Mouse (Mus musculus) ovary, postnatal 36 days (tissue): ENCODE measurements around the gene Sag.

Experiments
- DNase-seq: peaks from one replicate; pipeline ENCODE4 v3.0.0; 2022; ENCODE audit warnings: low spot score, mixed read lengths

The Sag gene

DNA sequence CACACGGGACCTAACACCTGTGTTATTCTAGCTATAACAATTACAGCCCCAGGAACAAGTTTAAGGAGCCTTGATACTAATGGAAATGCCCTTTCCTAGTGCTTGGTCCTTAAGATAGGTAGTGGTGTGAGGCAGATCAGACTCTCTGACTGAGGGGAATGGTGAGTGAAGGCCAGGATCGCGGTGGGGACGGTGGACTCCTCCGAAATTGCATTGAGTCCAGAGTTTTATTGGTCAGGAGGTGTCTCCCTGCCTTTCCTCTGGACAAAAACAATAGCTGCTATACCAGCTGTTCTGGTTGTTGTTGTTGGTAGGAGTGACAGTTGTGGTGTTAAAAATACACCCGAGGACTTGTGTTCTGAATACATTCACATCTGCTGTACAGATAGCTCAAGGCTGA is 50.9 kb downstream of the Sag start:
- DNase-seq, result no peak

DNA sequence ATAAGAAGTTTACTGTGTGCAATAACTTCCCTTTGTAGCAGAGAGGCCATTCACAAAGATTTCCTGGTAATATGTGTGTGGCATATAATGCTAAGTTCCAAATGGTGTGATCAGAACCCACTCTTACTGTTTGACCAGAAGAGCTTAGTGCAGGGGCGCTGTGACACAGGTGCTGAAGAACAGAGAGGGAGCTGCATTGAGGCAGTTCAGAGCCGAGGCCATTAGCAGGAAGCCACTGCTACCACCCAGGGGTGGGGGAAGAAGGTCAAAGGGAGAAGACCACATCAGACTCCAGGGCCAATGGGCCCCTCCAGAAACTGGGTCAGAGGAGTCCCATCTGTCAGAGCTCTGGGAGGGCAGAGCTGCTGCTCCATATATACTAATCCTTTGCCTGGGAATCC is 51.4 kb downstream of the Sag start:
- DNase-seq, result no peak

DNA sequence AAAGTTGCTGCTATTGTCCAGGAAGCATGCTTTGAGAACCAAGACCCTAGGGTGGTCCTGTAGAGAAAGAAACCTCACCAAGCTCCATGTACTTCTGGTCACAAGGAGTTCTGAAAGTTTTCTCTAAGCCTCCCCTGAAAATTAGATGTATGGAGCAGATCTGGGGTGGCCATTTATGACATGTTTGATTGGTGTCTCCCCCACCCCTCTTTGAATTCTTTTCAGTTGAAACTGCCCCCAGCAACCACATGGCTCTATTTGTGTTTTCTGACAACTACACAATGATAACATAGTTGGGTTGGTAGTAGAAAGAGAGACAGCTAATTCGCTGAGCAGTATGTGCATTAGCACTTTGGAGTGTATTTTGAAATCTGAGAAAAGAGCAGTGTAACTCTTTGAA is 52.0 kb downstream of the Sag start:
- DNase-seq, result no peak

DNA sequence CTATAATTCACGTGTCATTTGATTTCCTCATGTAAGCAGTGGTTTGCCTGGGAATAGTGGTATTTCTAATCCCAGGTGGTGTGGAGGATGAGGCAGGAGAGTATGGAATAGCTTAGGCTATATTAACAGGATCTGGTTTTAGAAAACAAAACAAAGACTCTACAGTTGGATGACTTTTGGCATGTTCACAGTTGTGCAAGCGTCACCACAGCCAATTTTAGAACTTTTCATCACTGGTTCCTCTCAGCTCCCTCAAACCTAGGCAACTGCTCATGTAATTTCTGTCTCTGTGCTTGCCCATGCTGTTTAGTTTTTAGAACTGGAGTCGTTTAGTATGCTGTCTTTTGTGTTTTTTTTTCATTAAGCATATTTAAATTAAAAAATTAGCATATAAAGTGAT is 53.3 kb downstream of the Sag start:
- no peak for DNase-seq

DNA sequence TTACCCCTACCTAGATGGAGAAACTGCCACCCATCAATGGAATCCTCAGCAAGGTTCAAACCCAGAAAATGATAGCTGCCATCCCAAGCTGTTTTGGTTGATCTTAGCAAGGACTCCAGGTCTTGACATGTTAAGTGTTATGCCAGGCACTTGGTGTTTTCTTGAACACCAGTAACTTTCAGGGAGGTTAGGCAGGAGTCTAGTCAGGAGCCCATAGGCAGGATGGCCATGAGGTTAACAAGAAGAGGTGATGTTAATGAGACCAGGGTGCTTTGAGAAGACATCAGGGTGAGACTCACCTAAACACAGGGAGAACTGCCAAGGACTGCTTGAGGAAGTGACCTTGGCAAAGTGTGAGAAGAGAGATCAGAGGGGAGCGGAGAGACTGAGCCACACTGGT is 54.6 kb downstream of the Sag start:
- no peak for DNase-seq

DNA sequence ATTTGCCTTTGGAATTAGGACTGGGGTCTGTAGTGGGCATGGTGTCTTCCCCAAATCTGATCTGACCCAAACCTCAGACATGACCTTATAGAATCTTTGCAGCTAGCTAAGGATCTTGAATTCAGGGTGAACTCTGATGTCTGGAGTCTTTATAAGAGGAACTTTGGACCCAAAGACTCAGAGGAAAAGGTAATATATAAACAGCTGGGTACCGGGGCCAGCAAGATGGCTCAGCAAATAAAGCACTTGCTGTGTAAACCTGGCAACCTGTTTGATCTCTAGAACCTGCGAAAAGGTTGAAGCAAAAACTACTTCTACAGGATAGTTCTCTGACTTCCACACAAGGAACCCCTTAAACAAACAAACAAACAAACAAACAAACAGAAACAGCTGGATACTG is 55.0 kb downstream of the Sag start:
- no peak for DNase-seq

DNA sequence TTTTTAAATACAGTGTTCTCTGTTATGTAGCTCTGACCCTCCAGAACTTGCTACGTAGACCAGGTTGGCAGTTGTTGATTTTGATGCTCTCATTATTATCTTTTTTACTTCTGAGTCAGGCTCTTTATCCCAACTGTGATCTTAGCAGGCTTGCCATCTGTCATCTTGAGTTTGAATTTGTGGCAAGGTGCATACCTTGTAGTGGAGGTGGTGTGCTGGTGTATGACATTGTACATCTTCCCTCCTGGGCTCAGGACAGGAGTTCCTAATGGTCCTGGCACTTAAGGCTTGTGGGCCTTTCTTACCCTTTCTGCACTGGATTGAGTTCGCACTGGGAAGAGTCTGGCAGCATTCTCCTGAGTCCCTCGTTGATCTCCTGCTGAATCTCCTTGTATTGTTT is 60.1 kb downstream of the Sag start:
- DNase-seq, result no peak

DNA sequence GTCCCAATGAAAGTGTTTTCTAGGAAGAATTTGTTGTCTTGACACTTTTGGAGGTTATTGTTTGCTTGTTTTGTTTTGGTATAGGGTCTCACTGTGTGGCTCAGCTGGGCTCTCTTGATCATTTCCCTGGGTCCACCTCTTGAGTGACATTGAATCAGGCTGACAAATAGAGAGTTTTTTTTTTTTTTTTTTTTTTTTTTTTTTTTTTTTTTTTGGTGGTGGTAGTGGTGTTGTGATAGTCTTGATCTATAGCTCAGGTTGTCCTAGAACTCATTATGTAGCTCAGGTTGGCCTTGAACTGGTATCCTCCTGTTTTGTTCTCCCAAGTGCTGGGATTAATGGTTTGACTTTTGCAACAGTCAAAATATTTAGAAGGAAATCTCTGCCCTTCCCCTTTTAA is 61.4 kb downstream of the Sag start:
- DNase-seq, result no peak

DNA sequence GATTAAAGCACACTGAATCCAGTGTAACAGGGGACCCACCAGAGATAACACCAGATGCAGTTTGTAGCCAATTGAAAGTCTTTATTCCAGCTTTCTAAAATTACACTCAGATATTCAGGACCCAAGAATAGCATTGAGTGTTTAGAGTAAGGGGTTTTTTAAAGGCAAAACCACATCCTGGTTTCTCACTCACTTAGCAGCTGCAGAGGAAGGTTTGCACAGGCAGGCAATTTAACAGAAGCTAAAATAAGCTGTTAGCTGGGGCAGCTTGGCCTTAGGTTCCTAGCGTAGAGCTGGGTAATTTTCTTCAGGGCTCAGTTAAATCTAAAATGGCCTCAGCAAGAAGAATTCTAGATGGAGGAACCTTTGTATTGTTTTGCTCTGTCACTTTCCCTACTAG is 63.2 kb downstream of the Sag start:
- DNase-seq, result no peak

DNA sequence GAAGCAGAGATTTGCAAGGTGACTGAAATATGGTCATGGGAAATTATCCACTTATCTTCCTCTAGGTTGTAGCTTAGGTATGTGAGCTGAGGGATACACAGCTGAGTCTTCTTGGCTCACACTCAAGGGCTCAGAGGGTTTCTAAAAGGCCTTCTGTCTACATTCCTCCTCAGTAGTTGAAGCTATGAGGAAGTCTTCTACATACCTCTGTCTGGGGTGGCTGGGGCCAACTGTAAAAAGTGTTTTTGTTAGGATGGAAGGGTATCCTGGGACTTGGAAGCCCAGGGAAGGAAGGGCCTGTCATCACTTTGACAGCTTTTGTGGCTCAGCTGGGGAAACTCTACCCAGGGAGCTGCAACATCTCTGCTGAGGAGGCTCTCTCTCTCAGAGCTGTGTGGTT is 68.1 kb downstream of the Sag start:
- DNase-seq, result no peak

DNA sequence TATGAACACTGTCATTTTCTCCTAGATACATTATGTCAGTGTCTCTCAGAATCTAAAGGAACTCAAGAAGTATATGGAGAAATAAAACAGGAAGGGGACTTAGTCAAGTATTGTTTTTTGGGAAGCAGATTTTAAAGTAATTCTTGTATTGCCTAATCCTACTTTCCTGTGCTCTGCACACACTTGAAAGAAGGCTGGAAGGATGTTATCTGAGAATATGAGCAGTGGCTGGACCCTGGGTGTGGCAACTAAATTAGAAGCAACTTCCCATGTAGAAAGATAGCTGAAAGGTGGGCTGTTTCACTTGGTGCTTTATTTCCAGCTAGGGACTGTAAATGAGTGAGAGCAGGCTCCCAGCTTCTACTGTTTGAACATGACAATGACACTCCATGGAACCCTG is 69.6 kb downstream of the Sag start:
- DNase-seq, result no peak

DNA sequence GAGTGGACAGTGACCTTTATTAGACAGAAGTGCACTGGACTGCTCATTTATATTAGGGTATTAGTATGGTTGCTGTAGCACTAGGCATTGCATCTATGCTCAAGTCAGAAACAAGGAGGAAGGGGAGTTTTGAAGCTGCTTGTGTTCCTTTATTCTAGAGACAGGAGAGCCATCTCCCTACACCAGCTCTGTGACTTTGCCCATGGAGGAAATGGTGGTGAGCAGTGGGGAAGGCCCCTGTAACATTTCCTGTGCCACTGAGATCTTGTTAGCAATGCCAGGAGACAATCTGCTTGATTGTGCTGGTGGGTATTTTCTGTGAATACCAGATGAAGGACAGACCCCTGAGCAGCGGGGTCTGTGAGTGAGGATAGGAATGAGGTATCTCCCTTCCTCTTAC is 72.6 kb downstream of the Sag start:
- no peak for DNase-seq

DNA sequence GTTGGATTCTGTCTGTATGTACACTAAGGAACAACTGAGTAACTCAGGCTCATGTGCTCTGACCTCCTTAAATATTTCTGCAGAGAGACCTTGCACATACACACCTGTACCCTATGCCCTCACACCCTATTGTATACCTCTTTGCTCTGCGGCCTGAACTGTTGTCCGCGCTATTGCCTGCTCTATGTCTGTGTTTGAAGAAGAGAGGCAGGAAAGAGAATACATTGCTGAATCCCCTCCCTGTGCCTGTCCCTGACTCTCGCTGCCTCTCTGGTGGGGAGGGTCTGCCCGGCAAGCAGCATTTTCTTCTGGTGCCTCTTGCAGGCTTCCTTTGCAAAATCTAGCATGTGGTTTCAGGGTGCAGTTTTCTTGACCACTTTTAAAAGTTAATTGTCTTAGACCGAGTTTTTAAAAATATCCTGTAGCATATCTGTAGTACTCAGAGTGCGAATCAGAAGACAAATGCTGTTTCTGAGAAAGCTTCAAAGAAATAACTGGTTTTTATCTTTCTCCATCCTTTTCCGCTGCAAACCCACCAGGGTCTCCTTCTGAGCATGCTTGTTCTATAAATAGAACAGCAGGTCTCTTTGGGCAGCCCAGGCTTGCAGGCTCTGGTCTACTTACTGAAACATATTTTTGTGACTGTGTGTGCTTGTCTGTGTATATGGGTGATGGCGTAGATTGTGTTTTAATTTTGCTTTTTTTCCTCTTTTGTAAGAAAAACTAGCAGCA is 74.2 kb downstream of the Sag start:
- DNase-seq, result no peak

DNA sequence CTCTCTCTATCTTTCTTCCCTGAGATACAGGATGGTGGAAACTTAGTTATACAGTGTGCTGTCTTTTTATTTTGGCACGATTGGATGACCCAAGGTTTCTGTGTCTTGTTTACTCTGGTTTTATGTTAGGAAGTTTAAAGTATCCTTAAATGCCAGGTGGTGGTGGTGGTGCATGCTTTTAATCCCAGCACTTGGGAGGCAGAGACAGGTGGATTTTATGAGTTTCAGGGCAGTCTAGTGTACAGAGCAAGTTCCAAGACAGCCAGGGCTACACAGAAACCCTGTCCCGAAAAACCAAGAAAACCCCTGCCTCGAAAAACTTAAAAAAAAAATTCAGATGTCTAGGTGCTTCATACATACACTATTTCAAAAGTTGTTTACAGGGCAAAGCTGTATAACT is 75.6 kb downstream of the Sag start:
- DNase-seq, result no peak

DNA sequence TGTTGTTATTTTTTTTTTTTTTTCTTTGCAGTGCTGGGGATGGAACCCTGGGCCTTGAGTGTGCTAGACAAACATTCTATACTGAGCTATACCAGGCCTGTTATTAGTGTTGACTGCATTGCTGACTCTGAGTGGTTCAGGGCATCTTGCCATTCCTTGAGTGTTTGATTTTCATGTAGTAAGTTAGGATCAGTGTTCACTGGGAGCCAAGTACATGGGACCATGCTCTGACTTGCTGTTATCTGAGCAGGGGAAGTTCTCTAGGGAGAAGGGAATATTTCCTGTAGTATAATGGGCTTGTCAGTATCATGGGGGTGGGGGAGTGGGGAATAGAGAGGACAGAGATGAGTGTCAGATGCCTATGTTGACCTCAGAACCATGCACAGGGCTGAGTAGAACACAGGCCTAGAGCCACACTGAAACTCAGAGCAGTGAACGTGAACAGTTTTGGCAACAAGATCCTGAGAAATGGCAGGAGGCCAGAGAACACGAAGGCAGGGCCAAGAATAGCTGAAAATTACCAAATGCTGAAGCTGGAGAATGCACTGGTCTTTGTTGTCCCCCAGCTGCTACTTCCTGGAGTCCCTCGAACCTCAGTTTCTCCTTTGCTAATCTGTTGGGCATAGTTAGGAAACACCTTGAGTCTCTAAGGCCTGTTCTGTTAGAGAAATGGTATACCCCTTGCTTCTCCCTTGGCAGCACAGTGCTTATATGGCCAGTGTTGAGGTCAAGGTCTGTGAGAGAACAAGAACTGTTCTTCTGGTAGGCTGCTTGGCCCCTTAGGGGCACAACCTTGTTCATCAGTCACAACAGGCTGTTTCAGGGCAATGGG is 76.2 kb downstream of the Sag start:
- DNase-seq, result peak; percentile 65

DNA sequence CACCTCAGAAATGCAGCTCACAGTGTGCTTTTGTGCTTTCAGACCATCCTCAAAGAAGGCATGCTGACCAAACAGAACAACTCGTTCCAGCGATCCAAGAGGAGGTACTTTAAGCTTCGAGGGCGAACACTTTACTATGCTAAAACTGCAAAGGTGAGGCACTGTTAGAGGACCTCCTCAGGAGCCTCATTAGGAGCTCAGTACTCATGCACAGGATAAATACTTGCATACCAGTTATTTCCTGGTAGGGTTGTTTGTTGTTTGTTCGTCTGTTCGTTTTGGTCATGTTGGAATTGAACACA is 76.8 kb downstream of the Sag start:
- DNase-seq, result no peak

DNA sequence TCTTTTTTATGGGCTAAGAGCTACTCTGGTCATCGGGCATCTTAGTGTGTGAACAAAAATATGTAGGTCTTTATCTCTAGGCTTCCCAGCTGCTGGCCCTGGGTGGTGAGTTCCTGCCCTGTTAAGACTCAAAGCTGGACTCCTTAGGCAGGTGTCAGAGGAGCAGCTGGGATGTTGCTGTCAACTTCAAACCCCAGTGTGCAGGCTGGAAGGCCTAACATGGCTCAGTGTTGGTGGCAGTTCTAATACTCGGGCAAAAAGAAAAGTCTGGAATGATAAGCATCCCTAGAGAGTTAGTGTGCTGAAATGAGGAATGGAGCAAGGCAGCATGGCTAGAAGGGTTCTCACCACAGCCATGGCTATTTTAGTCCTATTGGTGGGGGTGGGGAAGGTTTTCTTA is 77.4 kb downstream of the Sag start:
- DNase-seq, result no peak

DNA sequence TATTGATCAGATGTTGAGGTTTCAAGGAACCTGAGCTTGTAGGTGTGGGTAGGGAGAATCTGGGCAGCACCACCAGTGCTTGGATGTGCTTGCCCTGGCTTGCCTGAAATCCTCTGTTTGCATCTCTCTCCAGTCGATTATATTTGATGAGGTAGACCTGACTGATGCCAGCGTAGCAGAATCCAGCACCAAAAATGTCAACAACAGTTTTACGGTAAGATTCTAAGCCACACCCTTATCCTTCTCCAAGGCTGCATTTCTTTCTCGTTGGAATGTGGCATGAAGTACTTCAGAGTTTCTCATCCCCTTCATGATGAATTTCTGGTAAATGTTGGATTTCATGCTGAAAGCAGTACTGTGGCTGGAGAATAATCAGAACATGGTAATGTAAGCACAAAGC is 78.2 kb downstream of the Sag start:
- DNase-seq, result no peak

DNA sequence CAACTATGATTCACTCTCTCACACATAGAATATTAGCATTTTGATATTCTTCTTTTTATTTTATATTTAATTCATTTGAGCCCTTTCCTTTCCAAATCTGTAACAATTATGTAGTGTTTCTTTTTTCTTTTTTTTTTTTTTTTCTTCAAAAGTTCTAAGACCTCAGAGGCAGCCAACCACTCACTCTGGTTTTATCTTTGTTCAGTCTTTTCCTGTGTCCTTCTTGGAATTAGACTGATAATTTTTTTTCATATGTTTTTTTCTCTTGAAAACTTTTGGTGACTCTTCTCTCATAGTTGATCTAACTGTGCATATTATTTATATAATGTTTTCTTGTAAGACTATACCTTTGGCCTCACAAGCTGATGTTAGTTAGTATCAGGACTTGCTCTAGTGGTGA is 79.1 kb downstream of the Sag start:
- DNase-seq, result no peak

DNA sequence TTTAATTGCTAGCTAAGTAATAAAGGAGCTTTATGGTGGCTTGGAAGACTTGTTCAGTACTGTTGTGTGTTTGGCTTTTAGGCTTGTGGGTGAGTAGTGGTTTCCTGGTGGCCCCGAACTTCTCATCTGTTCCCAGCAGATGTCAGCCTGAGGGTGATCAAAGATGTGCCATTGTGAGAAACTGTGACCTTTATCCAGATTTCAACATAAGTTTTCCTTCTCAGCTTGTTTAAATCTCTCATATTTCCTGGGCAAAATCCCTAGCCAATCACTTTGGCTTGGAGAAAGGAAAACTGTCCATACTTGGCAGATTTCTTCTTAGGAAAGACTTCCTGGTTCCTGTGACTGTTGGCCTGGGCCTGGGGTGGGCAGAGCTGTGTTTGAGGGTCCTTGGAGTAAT is 87.5 kb downstream of the Sag start:
- no peak for DNase-seq

DNA sequence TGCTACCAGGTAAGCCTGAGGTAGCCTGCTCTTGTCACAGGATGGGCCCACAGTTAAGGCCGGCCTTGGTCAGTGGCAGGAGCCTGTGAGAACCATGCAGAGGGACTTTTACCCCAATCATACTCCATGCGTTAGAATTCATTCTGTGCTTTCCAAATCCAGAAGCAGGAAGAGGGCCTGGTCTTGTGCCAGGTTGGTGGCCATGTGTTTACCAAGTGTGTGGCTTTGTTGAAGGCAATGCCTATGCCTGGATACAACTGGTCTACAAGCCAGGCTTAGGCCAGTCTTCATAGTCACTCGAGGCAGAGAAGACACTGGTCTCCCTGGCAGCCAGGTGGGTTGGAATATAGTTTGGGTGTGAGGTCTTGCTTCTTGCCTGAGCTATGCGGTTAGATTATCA is 88.2 kb downstream of the Sag start:
- DNase-seq, result peak; percentile 16

DNA sequence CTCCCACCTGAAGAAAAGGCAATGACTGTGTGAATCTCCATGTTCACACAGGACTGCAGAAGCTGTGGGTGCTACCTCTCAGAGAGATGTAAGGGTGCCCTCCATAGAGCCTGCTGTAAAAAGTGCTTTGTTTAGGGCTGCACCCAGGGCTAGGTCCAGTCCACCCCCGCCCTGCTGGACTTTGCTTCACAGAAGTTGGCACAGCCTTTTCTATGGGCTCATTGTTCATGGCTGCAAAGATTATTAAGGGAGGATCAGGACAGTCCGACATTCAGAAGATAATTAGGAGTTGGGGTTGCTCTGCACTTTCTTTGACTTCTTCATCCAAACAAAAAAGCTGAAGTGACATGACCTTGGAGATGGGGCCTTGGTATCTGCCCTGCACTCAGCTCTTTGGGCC is 89.0 kb downstream of the Sag start:
- no peak for DNase-seq

DNA sequence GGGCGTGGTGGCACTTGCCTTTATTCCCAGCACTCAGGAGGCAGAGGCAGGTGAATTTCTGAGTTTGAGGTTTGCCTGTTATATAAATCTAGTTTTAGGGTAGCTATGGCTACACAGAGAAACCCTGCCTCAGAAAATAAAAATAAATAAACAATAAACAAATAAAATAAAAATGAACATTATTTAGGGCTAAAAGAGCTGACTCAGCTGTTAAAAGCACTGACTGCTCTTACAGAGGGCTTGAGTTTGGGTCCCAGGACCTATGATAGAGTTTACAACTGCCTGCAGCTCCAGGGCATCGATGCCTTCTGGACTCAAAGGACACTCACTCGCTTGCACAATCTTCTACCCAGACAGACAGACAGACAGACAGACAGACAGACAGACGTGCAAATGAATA is 89.9 kb downstream of the Sag start:
- no peak for DNase-seq
